ENCODE assay signal across 8 mouse cellular contexts in genomic region chr11:87748132-87749119, GRCm38 (mm10). TPM values are rescaled to one million over a fixed set of nuclear protein-coding genes. Genes with fewer than 3 reads are reported as not detected.
DNase-seq lines count a peak whose midpoint lies in the region; ATAC-seq and TF ChIP-seq lines count a peak whose summit lies in the region.

No protein-coding gene starts in this region.

- intact Hi-C loops in gastrocnemius, adult 2 months (cut with DNase I) = no loop called here
- intact Hi-C loops in left cerebral cortex, adult 2 months (cut with DNase I) = no loop called here

- H3K9ac ChIP-seq in kidney, embryonic 15.5 days = no peak overlapping the region

- ATAC-seq in common myeloid progenitor, adult 5-6 weeks (replicated peaks; ENCODE audit: low read depth, poor library complexity, severe bottlenecking) = peak; percentile 49
- peak; percentile 78 for ATAC-seq in kidney, embryonic 15.5 days (replicated peaks; ENCODE audit: low FRiP score)

- H3K4me3 ChIP-seq in gastrocnemius, adult 2 months = peak overlapping the region; percentile 35
- H3K4me3 ChIP-seq in kidney, embryonic 15.5 days (replicated peaks) = peak overlapping the region; percentile 19
- H3K4me3 ChIP-seq in left cerebral cortex, adult 2 months = no peak overlapping the region

- no peak for DNase-seq in gastrocnemius, adult 2 months
- DNase-seq in gastrocnemius, postnatal 10 days = no peak
- DNase-seq in lung, postnatal 4 days = peak; percentile 68 to 73
- peak; percentile 88 to 90 for DNase-seq in thymus, postnatal 10 days (ENCODE audit: low spot score in 2 of 2)
- no peak for DNase-seq in left cerebral cortex, adult 2 months (ENCODE audit: extremely low spot score in 1 of 2, low spot score in 2 of 2)
- no peak for DNase-seq in adipocyte (ENCODE audit: low spot score)

- peaks cover 21% of the 10 kb centered on the region for H3K36me3 ChIP-seq in kidney, embryonic 15.5 days

- peak overlapping the region; percentile 67 for H3K27ac ChIP-seq in gastrocnemius, adult 2 months
- peak overlapping the region; percentile 76 for H3K27ac ChIP-seq in kidney, embryonic 15.5 days
- H3K27ac ChIP-seq in left cerebral cortex, adult 2 months = no peak overlapping the region

- no peaks in the 10 kb centered on the region for H3K27me3 ChIP-seq in kidney, embryonic 15.5 days

- 28% methylated on average over 19 of the region's 19 CpGs for WGBS in kidney, embryonic 15.5 days

- H3K4me1 ChIP-seq in kidney, embryonic 15.5 days = peaks cover 16% of the 10 kb centered on the region

- no peaks in the 10 kb centered on the region for H3K9me3 ChIP-seq in kidney, embryonic 15.5 days (replicated peaks)

- peak overlapping the region; percentile 46 for H3K4me2 ChIP-seq in kidney, embryonic 15.5 days

- no peak for TF ChIP-seq CTCF in gastrocnemius, adult 2 months (IDR thresholded peaks at IDR 0.05)
- no peak for TF ChIP-seq CTCF in left cerebral cortex, adult 2 months (IDR thresholded peaks at IDR 0.05)

RNA-seq across cellular contexts. Expression of gene Supt4a, which starts 11.1 kb away (rescaled TPM):
- total RNA-seq in gastrocnemius, adult 2 months (2021) = 10 to 100 TPM; 36.8 TPM
- total RNA-seq in gastrocnemius, postnatal 10 days (2021) = 10 to 100 TPM; 38.6 to 42.6 TPM
- 68.7 and 71.2 TPM in 2 replicates for total RNA-seq in common myeloid progenitor, adult 5-6 weeks (2017)
- polyA plus RNA-seq in kidney, embryonic 15.5 days (2015; fragmentation: Nextera tagmentation; extraction: Ambion mirVana) = 164 and 168 TPM in 2 replicates
- total RNA-seq in left cerebral cortex, adult 2 months (2021) = 10 to 100 TPM; 66.3 to 82.3 TPM

RNA-seq across cellular contexts. Expression of gene Tspoap1, which starts 11.9 kb away (rescaled TPM):
- total RNA-seq in gastrocnemius, adult 2 months (2021) = not detected
- total RNA-seq in gastrocnemius, postnatal 10 days (2021) = under 1 TPM; 0.27 to 0.38 TPM
- total RNA-seq in common myeloid progenitor, adult 5-6 weeks (2017) = 8.4 and 12.0 TPM in 2 replicates
- polyA plus RNA-seq in kidney, embryonic 15.5 days (2015; fragmentation: Nextera tagmentation; extraction: Ambion mirVana) = 4.4 and 5.1 TPM in 2 replicates
- 100 to 1,000 TPM; 190 to 202 TPM for total RNA-seq in left cerebral cortex, adult 2 months (2021)

RNA-seq across cellular contexts. Expression of gene Mpo, which starts 45.0 kb away (rescaled TPM):
- not detected for total RNA-seq in gastrocnemius, adult 2 months (2021)
- 1 to 10 TPM in 1 of 2 experiments, not detected in 1; 4.4 TPM for total RNA-seq in gastrocnemius, postnatal 10 days (2021)
- total RNA-seq in common myeloid progenitor, adult 5-6 weeks (2017) = 1,506 and 1,797 TPM in 2 replicates
- polyA plus RNA-seq in kidney, embryonic 15.5 days (2015; fragmentation: Nextera tagmentation; extraction: Ambion mirVana) = 4.2 and 5.7 TPM in 2 replicates
- not detected for total RNA-seq in left cerebral cortex, adult 2 months (2021)

Comparison
In these comparisons a context has a peak if more than half of its experiments do, and no peak if none do; other contexts are left out.
1. DNase-seq: peak in lung, postnatal 4 days (2 of 2) and thymus, postnatal 10 days (2 of 2); none in gastrocnemius, adult 2 months (single experiment), gastrocnemius, postnatal 10 days (single experiment), left cerebral cortex, adult 2 months (0 of 2) and adipocyte (single experiment).
2. RNA of gene Tspoap1, which starts 11.9 kb away (total RNA-seq): 190 to 202 TPM in left cerebral cortex, adult 2 months; 8.4 to 12.0 TPM in common myeloid progenitor, adult 5-6 weeks, 0.27 to 0.38 TPM in gastrocnemius, postnatal 10 days and not detected in gastrocnemius, adult 2 months; every median in the first group is over 10 times any median in the second.
3. RNA of gene Mpo, which starts 45.0 kb away (total RNA-seq): 1,506 to 1,797 TPM in common myeloid progenitor, adult 5-6 weeks; 4.4 TPM in gastrocnemius, postnatal 10 days, not detected in left cerebral cortex, adult 2 months and not detected in gastrocnemius, adult 2 months; every median in the first group is over 100 times any median in the second.